Mouse (Mus musculus) kidney, postnatal 36 days (tissue): ENCODE measurements around the gene Plekha1.

Experiments used
- DNase-seq, 2 experiments: peaks; one replicate each; pipeline ENCODE4 v3.0.0; 2021 to 2022; ENCODE audit warnings: mixed read lengths in 2 of 2

The Plekha1 gene

DNA sequence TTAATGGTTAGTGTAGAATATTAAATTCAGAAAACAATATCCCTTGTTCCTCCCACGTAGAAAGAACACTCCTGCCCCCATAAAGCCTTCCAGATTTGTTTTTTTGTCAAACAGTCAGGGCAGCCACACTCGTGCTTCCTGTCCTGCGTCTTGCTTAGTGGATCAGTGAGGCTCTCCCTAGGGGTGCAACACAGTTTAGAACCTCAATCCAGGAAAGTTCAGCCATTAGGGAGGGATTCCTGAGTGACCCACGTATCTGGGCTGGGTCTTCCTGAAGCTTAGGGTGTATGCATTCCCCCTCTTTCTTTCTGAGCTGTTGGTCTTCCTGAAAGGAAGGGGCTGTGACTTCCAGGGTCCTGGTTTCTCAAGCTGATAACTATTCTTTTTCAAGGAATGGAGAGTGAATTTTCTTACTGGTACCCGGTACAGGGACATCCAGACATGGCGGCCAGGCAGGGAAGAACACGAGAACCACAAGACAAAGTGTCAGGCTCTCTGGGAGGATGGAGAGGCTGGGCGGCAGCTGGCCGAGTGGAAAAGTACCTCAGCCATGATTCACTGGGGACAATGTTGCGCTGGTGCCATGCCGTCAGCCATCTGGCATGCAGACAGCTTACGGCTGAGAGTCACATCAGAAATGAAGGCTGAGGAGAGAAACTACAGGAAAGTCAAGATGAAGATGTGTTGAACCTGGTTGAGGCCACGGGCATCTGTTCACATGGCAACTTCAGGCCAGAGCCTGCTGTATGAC is 57.6 kb downstream of the Plekha1 start:
- DNase-seq: no peak

DNA sequence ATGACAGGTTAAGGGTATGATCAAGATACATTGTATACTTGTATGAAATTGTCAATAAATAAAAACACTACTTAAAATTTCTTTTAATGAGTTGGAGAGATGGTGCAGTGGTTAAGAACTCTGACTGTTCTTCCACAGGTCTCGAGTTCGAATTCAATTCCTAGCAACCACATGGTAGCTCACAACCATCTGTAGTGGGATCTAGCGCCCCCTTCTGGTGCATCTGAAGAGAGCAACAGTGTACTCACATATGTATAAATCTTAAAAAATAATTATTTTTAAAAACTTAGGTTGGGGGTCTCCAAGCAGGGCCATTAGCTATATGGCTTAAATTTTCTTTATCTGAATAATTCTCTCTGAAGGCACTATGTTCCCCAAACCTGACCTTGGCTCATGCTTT is 64.8 kb downstream of the Plekha1 start:
- DNase-seq: peak in 1 of 2 experiments; percentile 37

DNA sequence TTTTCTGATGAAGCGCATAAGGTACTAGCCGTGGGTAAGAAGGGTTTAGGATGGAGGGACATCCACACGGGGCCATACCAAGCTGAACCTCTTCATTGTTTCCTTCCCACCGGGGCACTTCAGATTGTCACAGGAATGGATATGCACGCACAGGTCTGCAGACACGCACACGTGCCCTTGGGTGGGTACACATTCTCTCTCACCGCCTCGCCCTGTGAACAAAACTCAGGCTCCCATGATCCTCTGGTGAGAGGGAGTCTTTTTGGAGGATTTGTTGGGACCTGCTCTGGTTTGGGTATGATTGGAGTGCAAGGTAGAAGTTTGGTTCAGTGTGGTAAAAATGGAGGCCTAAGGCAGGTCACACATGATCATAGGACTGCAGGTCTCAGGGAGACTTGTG is 67.4 kb downstream of the Plekha1 start:
- no peak for DNase-seq

DNA sequence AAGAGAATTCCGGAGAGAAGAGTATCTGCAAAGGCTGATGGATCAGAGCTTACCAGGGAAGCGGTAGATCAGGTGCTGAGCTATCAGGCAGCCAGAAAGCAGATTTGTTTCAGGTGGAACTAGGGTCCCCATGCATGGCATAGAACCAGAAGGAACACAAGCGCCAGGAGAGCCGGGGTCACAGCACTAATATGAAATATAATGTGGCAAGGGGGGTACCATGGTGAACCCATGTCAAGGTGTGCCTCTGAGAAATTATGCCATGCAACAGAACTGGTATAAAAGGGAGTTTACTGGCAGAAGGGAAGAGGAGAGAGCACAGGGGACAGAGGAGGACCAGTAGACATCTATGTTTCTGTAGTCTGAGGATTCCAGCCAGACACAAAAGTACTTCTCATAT is 69.1 kb downstream of the Plekha1 start:
- DNase-seq: no peak

DNA sequence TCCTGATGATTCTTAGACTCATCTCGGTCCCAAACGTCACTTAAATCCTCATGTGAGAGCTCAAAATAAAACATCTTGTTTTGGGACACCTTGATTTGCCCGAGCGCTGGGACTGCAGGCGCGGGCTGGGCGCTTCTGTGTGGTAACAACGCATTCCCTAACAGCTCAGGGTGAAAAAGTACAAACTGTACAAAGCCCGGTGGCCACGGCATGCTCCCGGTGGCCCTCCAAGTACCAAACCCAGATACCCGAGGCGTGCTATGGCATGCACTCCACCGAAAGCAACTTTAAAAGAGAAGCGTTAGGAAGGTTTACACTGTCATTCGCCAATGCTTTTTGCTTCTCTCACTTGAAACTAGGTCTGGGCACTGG is 69.9 kb downstream of the Plekha1 start:
- DNase-seq: no peak

DNA sequence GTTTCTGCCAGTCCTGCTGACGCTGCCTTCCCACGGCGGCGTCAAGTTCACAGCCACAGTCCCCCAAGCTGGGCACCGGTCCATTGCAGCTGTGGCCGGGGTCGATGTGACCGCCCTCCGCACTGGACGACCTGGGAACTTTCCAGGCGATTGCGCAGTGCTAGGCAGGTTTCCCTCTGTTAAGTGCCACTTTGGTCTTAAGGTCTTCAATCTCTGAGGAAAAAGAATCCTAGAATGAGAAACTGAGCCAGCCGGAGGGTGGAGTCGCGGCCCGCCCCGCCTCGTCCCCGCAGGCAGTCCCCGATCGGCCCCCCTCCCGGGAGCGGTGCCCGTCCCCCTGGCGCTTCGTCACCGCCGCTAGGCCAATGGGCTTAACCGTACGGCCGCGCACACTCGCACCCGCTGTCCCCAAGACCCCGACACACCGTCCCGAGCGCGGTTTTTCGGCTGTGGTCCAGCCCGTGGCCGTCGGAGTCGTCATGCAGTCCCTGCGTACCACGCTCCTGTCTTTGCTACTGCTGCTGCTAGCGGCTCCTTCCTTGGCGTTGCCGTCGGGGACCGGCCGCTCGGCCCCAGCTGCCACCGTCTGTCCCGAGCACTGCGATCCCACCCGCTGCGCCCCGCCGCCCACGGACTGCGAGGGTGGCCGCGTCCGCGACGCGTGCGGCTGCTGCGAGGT is 70.4 kb downstream of the Plekha1 start, which contains the start of gene Htra1:
Gene Htra1 (plus strand): TSS at position 319 of the 679 bp plus-strand sequence.
- DNase-seq: peak; percentile 78 to 89

DNA sequence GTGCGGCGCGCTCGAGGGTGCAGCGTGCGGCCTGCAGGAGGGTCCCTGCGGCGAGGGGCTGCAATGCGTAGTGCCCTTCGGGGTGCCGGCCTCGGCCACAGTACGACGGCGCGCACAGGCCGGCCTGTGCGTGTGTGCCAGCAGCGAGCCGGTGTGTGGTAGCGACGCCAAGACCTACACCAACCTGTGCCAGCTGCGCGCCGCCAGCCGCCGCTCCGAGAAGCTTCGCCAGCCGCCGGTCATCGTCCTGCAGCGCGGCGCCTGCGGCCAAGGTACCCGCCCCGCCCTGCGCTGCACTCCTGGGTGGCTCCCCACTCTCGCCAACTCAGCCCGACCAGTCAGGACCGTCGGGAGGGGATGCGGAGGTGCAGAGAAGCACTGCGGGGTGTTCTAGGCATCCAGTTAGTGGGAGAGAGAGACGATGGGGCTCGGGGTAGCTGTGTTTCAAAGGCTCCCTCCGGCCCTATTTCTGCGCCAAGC is 71.0 kb downstream of the Plekha1 start:
- peak; percentile 62 to 81 for DNase-seq

DNA sequence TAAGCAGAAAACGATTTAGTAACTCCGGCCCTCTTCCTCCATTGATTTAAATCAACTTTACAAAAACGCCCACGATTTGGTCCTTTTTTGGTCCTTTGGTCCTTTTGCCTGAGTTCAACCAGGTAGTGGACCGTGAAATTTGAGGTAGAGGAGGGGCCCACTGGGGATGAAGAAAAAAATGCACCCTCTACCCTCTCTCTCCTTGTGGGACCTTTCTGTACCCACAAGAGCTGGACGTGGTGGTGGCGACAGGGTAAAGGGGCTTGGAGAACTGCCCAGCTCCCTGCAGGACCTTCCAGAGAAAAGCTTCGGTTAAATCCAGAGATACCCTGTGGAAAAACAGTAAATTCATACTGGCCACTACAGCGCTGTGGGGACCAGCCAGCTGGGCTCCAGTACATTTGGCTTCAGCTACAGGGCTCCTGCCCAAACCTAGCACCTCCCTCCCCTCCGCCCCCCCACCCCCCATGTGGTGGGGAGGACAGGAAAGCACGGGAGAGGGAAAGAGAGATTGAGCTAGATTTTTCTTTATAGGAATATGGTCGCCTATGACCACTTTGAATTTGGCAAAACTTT is 71.8 kb downstream of the Plekha1 start:
- peak; percentile 23 to 44 for DNase-seq

DNA sequence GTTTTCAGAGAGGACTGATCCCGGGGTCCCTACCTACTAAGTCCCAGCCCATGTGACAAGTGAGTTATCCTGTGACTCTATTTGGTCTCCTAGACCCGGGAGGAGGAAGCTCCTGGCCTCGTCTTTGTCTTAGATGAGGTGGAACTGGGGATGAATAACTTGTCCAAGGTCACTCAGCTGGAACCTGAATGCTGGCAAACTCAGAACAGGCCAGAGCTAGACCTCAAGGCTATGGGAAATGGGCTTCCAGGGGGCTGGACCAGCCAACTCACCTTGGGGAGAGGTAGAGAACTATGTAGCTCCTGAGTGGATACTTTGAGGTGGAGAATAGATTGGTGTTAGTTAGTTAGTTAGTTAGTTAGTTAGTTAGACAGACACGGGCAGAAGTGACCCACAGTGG is 72.4 kb downstream of the Plekha1 start:
- peak; percentile 43 to 54 for DNase-seq

DNA sequence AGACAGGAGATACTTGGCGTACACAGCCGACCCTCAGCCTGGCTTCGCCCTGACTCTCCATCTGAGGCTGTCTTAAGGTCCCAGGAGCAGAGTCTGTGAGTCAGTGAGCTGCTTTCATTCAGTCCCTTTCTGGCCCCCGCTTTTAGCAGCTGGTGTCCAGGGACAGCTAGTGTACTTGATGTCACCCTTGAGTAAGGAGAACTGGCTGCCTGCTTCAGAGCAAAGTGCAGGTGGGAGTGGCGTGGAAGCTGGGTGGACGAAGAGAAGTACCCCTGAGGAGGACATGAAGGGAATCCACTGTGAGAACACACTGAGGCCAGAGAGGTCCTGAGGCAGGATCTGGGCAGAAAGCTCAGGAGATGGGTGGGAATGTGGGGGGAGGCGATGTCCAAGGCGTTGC is 73.3 kb downstream of the Plekha1 start:
- DNase-seq: peak; percentile 24 to 56

DNA sequence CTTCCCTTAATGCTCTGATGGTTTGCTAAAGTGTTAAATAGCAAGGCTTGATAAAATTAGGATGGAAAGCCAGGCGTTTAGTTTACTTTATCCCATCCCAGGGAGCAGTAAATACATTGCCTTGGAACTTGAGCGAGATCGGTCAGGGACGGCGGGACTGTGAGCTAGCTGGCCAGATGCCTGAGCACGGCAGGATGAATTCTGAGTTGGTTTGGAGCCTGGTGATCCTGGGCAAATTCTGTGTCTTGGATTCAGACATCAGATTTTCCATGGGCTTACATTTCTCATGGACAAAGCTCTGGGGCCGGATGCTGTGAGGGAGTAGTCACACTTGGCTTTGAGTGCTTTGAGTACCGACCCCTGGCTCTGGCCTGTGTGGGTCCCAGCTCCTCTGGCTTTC is 75.2 kb downstream of the Plekha1 start:
- no peak for DNase-seq

DNA sequence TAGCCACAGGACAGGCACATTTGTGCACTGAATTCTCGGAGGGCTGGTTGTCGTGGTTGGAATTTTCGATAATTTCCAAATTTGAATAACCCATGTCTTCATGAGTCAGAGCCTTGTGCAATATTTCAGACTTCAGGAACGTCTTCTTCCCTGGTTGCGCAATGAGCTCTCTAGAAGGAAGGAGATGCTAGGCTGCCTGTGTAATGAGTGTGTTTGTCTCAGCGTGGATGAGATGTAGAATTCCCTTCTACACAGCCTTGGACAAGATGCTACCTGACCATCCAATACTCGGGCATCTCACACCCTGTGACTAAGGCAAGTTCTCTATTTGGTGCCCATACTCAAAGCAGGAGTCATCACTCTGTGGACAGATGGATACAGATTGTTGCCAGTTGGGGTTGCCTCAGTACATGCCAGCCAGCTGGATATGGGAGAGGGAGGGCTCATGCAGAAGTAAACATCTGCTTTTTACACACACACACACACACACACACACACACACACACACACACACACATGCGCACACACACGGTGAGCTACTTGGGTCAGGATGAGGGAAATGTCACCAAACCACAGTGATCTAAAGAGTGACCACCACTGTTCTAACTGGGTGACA is 77.8 kb downstream of the Plekha1 start:
- DNase-seq: no peak

DNA sequence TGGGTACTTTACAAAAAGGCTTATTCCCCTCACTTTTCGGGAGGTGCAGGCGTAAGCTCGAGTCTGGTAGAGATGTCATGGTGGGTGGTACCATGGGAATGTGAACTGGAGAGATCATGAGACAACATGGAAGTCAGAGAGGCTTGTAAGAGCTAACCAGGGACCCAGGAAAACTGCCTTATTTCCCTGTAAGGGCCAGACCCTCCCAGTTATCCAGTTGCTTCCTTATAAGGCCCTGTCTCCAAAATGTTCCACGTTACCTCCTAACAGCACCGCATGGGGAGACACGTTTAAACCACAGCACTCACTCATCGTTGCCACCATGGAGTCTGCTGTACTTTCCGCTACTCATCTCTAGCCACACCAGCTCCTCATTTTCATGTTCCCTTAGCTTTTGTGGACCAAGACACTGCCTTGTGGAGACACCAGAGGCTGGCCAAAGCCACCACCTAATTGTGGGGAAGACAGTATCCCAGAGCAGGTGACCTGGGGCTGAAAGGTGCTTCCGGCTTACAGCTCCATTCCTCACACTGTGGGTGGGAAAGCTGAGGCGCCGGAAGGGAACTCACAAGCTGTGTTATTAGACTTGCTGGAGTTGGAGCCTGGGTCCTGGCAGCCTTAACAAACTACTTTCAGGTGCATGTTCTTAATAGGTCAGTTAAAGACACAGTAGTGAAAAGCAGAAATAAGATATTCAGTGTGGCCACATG is 79.4 kb downstream of the Plekha1 start:
- DNase-seq: no peak

DNA sequence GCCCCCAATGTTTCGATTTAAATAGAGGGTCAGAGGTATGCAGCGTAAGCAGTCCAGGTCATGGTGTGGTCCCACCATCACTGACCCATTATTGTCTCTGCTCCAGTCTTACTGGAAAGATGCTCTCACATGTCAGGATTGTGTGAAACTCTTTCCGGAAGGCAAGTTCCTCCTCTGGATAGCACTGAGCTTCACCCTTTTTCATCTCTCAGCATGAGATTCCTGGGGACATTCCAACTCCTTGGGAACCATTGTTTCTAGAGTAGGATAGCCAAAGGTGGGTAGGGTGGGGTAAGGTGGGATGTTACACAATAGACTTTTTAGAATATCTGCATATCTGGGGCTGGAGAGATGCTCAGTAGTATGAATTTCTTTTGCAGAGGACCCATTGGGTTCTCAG is 80.2 kb downstream of the Plekha1 start:
- DNase-seq: no peak

DNA sequence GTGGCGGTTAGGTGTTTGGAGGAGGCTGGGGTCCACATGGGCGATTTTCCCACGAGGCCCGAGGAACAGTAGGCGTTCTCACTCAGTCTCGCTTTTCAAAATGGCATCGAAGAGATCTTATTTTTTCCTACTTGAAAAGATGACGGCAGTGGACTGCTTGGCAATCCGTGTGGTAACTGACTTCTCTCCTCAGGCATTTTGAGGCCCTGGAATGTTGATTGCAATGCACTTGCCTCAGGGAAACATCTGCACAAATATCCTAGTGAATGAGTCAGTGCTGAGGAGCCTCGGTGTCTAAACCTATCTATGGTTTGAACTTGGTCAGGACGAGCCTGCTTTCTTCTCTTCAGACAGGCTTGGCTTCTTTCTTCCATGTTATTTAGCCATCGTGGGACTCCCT is 80.7 kb downstream of the Plekha1 start:
- no peak for DNase-seq

DNA sequence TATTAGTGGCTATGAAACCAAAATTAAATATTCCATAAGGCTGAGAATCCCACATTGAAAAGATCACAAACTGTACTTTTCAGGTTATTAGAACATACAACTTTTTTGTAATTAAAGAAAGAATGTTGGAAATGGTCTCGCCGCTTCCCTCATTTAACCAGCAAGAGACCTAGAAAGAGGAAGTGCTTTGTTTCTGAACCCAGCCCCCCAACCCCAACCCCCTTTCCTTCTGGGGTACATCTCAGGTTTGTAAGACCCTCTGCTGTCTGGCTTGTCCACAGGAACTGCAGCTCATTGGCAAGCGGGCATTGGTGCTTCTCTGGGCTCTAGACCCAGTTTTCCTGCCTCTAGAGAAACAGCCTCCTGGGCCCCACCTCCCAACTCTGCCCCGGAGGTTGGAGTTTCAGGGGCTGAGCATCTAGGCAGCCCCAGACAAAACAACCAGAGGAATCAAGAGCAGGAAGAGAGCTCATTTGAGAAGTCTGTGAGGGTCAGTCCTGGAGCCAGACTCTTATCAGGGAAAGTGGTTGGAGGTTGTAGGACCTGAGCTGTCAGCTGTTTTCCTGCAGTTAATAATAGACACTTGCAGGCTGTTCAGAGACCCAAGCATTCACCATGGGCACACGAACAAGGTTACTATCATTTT is 83.1 kb downstream of the Plekha1 start:
- peak in 1 of 2 experiments; percentile 43 for DNase-seq

DNA sequence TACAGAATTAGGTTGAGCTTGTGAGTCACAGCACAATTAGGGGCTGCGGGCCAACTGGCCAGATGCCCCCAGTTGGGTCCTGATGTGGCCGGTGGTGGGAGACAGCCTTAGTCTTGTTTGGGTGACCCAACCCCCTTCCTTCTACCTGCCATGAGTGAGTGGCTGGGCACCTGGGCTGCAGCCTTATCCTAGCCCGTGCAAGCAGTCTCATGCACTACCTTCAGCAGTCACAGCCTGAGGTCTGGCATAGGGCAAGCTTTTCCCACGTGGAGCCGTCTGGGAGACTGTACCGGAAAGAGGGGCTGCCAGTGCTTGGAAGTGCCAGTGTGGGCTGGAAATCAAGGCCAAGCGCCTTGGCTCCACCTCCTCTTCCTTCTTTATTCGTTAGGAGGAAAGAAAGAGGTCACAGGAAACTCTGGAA is 83.8 kb downstream of the Plekha1 start:
- DNase-seq: peak; percentile 57 to 70

DNA sequence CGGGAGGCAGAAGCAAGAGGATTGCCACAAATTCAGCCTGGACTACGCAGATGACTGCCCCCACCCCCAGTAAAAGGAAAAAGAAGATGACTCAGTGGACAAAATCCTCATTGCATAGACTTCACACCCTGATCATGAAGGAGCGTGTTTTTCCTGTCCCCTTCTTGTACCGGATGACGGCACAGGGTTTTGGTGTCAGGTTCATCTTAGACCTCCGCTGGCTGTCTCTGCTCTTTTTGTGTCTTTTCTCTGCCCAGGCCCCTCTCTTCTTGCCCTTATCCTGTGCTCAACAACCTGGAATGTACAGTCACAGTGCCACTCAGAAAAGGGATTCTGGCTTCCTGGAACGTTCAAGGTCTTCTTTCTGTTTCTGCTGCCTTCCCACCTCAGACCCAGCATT is 84.9 kb downstream of the Plekha1 start:
- no peak for DNase-seq

DNA sequence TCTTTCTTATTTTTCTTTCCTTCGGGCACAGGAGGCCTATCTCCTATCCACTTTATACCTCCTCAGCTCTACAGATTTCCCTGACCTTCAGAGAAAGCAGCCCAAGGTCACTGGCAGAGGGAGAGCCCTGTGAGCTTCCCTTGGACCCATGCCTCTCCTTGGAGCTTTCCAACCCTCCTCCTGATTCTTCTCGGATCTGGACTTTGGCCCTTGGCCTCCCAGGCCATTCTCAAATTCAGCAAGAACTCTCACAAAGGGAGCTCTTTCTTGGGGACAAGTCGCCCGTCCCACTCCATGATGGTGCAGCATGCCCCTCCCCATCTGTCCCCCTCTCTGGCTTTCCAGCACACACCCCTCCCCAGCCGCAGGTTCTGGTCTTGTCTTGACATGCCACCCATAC is 85.4 kb downstream of the Plekha1 start:
- DNase-seq: peak; percentile 77 to 78

DNA sequence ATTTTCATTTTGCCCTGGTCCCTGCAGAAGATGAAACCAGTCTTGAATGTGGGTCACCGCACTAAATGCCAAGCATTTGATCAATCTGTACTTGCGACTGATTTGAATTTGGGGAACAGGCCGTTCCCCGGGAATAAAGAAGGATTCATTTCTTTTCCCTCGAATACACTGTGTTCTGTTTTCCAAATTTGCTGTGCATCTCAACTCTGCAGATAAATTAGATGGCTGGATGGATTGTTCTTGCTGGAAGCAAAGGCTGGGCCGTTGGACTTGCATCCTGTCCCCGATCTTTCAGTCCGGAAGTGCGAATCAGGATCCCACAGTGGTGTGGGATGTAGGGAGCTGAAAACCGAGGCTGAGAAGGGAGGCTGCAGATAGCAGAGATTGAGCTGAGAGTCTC is 87.8 kb downstream of the Plekha1 start:
- DNase-seq: no peak

DNA sequence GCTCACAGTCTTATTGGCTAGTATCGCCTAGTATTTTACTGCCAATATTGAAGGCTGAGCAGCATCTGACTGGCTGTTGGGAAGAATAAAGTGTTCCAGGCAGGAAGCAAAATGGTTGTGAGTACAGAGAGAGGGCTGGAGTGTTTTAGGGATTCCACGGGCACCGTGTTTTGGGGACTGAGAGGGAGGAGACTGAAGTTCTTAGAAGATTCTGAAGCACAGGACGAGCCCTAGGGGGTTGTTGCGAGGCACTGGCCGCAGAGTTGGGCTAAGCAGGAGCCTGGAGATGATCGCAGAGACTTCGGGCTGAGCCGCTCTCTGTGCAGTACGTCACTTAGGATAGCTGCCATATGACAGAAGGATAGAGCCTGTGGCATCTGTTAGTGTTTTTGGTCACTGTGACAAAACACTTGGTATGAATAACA is 88.6 kb downstream of the Plekha1 start:
- no peak for DNase-seq

DNA sequence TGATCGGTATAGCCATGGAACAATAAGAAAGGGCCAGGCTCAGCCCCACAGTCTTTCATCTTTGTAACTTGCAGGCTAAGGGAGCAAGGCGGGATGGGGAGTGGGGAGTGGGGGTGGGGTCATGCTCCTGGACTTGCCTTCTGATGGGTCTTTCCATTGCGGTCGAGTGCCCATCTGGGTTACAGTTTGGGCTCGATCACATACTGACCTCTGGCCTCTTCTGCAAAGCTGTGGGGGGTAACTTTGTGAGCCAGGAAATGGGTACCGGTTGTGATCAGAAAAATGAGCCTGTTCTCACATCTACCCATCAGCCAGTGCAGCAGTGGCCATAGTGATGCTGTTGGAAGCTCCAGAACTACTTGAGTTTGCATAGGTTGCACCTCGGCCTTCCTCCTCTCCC is 93.0 kb downstream of the Plekha1 start:
- DNase-seq: peak; percentile 76 to 81
